Mouse (Mus musculus): ENCODE measurements around the gene Iqcj.

- TF ChIP-seq POLR2A (IDR thresholded peaks at IDR 0.05; ENCODE audit: borderline replicate concordance, low read depth, low read length): no peak
- TF ChIP-seq CTCF (IDR thresholded peaks at IDR 0.05; ENCODE audit: low read depth, low read length): no peak
These were observed 209.3 kb downstream of the Iqcj start for GRCm38 (mm10) chr3:68101343-68101742.
